Mouse (Mus musculus): ENCODE data around the gene P3h1. TPM values are rescaled to one million over a fixed set of nuclear protein-coding genes. Genes with fewer than 3 reads are reported as not detected.

P3h1 gene
- polyA plus RNA-seq (2015; fragmentation: Illumina TruSeq; extraction: RNeasy Lipid Tissue Mini Kit (QIAGEN cat#74804); ENCODE audit: low read depth, low replicate concordance): 7.4 TPM

DNA sequence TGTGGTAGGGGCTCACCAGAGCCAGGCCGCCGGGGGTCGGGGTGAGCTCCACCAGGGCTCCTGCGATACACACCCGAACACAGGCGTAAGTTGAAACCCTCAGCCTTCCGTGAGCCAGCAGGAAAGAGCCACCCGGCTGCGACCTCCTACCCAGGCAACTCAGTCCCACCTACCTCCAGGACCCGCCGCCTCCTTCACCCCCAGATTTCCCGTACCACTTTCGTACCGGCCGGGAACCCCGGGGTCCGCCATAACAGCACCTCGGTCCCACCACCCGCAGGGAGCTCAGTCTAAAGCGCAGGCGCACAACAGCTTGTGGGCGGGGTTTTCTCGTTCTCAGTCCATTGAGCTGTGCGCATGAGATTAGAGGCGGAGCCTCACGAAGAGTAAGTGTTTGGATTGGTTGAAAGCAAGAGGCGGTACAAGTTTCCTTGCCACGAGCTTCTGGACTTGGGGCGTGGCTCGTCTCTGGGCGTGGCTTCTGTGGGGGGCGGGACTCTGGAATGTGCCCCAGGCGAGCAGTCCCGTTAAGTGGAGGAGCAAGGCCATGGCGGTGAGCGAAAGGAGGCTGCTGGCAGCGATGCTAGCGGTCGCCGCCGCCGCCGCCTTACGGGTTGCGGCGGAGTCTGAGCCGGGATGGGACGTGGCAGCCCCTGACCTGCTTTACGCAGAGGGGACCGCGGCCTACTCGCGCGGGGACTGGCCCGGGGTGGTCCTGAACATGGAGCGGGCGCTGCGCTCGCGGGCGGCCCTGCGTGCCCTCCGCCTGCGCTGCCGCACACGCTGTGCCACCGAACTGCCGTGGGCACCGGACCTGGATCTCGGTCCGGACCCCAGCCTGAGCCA is at the start of gene P3h1, which contains the start of gene AU022252:
P3h1 (plus strand) TSS at position 506 of the 846 bp plus-strand sequence.
AU022252 (minus strand) TSS at position 303 of the 846 bp plus-strand sequence.

DNA sequence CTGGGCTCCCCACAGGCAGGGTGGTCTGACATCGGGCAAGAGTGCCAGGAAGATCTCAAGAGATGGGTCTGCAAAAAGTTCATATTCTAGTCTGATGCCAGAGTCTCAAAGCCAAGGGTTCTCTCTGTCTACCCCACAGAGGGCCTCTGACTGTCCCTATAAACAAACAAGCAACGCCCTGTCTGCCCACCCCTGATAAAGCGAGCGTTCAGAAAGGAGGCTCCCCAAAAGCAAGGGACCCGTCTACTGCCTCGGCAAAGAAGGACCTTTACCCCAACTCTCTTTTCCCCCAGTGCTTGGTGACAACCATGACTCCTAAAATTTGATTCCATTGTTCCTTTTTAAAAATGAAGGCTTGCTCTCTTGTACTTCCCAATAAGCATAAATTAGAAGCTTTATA is 42.9 kb upstream of the P3h1 start, which contains the start of gene Ermap:
Ermap (minus strand) TSS at position 148 of the 400 bp plus-strand sequence.

DNA sequence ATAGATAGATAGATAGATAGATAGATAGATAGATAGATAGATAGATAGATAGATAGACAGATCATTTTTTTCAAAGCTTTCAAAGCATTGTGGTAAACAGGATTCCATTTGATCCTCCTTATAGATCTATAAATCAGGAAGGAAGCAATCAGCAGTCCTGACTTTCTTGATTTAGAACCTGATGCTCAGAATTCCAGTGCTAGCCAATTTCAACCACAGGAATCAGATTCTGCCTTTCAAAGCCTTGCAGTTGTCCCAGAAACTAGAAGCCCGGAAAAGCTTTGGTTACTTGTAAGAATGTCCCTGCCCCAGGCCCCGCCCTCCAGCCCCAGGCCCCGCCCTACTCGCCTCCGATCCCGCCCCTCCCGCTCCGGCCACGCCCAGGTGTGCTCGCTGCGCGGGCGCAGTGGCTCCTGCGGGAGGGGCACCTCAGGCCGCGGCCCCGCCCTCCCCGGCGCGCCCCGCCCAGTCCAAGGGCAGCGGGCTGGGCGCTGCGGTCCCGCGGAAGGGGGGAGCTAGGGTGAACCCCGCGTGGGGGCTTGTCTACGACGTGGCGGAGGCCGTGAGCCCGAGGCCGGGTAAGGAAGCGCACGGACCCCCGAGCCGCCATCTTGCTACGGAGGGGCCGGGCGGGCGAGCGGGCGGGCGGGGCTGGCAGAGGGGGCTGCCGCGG is 37.7 kb upstream of the P3h1 start, which contains the start of gene Svbp:
Svbp (plus strand) TSS at position 398 of the 673 bp plus-strand sequence.

DNA sequence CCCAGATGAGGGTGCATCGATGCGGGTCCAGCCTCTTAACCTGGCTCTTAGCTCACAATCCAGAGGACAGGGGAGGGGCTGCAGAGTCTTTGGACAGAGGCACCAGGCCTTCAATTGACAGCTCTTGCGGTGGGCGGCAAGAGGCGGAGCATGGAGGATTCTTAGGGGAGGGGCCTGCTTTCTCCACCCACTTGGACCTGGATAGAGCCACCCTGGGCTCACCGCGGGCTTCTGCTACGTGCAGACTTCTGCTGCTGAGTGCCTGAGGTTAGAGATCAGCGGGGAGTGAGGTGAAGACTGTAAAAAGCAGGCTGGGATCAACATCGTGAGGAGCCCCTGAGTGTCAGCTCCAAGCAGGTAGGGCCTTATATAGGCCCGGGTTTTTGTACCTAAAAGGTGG is 14.5 kb upstream of the P3h1 start, which contains the start of gene Tmem269:
Tmem269 (minus strand) TSS at position 49 of the 400 bp plus-strand sequence.

DNA sequence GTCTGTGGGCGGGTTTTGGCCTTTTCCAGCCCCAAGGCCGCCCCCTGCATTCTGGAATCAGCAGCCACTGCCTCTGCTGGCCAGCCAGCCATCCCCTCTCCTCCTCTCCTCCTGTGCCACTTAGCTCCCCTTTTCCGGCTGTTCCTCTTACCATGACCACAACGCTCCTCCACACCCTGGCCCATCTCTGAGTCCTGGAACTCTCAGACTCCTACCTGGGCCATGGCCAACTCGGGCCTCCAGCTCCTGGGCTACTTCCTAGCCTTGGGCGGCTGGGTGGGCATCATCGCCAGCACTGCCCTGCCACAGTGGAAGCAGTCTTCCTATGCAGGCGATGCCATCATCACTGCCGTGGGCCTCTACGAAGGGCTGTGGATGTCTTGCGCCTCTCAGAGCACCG is 22.6 kb downstream of the P3h1 start, which contains the start of gene Cldn19:
Cldn19 (plus strand) TSS at position 64 of the 400 bp plus-strand sequence.

DNA sequence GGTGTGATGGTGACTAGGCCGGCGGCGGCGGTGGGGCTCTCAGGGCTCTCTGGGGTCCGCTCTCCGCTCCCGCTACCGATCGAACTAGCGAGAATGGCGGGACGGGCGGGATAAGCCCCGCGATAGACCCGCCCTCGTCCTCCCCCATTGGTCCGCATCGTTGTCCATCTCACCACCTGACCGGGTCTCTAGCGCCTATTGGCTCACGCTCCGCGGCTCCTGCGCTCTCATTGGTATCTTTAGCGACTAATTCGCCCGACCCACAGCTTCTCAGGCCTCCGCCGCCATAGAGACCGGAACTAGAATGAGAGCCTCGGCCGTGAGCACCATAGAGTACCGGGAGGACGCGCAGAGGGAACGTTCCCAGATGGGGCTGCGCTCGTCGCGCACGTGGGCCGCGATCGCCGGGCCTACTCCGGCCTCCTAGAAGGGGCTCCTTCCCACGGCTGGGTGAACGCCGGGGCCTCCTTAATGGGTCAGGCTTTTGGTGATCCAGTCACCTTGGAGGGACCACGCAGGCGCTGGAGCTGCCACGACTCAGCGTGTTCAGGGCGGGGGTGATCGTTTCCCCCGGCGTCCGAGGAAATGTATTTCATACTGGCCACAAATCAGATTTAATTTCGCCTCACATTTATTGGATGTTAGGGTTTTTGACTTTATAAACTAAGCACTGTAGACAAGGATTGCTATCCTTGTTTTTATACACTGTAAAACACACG is 61.9 kb downstream of the P3h1 start, which contains the start of gene Ybx1:
Ybx1 (minus strand) TSS at position 190 of the 719 bp plus-strand sequence.

Other genes starting within 250 kb of the P3h1 start
- gene Slc2a1, start 124.2 kb upstream of the P3h1 start, polyA plus RNA-seq (2015; fragmentation: Illumina TruSeq; extraction: RNeasy Lipid Tissue Mini Kit (QIAGEN cat#74804); ENCODE audit: low read depth, low replicate concordance): 80.6 TPM
- 8.4 TPM for gene Zfp691, start 58.7 kb upstream of the P3h1 start, polyA plus RNA-seq (2015; fragmentation: Illumina TruSeq; extraction: RNeasy Lipid Tissue Mini Kit (QIAGEN cat#74804); ENCODE audit: low read depth, low replicate concordance)
- gene Ermap, start 42.9 kb upstream of the P3h1 start, polyA plus RNA-seq (2015; fragmentation: Illumina TruSeq; extraction: RNeasy Lipid Tissue Mini Kit (QIAGEN cat#74804); ENCODE audit: low read depth, low replicate concordance): 0.31 TPM
- 32.5 TPM for gene Svbp, start 37.6 kb upstream of the P3h1 start, polyA plus RNA-seq (2015; fragmentation: Illumina TruSeq; extraction: RNeasy Lipid Tissue Mini Kit (QIAGEN cat#74804); ENCODE audit: low read depth, low replicate concordance)
- gene Tmem269, start 14.7 kb upstream of the P3h1 start, polyA plus RNA-seq (2015; fragmentation: Illumina TruSeq; extraction: RNeasy Lipid Tissue Mini Kit (QIAGEN cat#74804); ENCODE audit: low read depth, low replicate concordance): 0.79 TPM
- 16.0 TPM for gene AU022252, start 203 bp upstream of the P3h1 start, polyA plus RNA-seq (2015; fragmentation: Illumina TruSeq; extraction: RNeasy Lipid Tissue Mini Kit (QIAGEN cat#74804); ENCODE audit: low read depth, low replicate concordance)
- 0.82 TPM for gene Cldn19, start 22.5 kb downstream of the P3h1 start, polyA plus RNA-seq (2015; fragmentation: Illumina TruSeq; extraction: RNeasy Lipid Tissue Mini Kit (QIAGEN cat#74804); ENCODE audit: low read depth, low replicate concordance)
- 226 TPM for gene Ybx1, start 61.7 kb downstream of the P3h1 start, polyA plus RNA-seq (2015; fragmentation: Illumina TruSeq; extraction: RNeasy Lipid Tissue Mini Kit (QIAGEN cat#74804); ENCODE audit: low read depth, low replicate concordance)
- 37.2 TPM for gene Ppih, start 87.6 kb downstream of the P3h1 start, polyA plus RNA-seq (2015; fragmentation: Illumina TruSeq; extraction: RNeasy Lipid Tissue Mini Kit (QIAGEN cat#74804); ENCODE audit: low read depth, low replicate concordance)
- 14.5 TPM for gene Ccdc30, start 182.6 kb downstream of the P3h1 start, polyA plus RNA-seq (2015; fragmentation: Illumina TruSeq; extraction: RNeasy Lipid Tissue Mini Kit (QIAGEN cat#74804); ENCODE audit: low read depth, low replicate concordance)
- gene Ppcs, start 189.5 kb downstream of the P3h1 start, polyA plus RNA-seq (2015; fragmentation: Illumina TruSeq; extraction: RNeasy Lipid Tissue Mini Kit (QIAGEN cat#74804); ENCODE audit: low read depth, low replicate concordance): 13.5 TPM
- gene Zmynd12, start 189.9 kb downstream of the P3h1 start, polyA plus RNA-seq (2015; fragmentation: Illumina TruSeq; extraction: RNeasy Lipid Tissue Mini Kit (QIAGEN cat#74804); ENCODE audit: low read depth, low replicate concordance): 1.3 TPM

Measured in brain, adult 10 weeks (tissue).